Mouse (Mus musculus) midbrain, embryonic 13.5 days (tissue): Measurements from ENCODE around the gene Ttll11. TPM values are rescaled to one million over a fixed set of nuclear protein-coding genes. Genes with fewer than 3 reads are reported as not detected.

ENCODE experiments used
- ATAC-seq: fragments of 200-750 bp; cut with Nextera tagmentation; 2 replicates; pipeline ENCODE4 v1.8.0; 2017; ENCODE audit warnings: mild to moderate bottlenecking, moderate TSS enrichment, moderate library complexity
- H3K27ac ChIP-seq: fragments of 300-500 bp; sonication (generic); 2 replicates; pipeline ENCODE4 v1.5.1; 2015; ENCODE audit warnings: inconsistent platforms, mild to moderate bottlenecking, moderate library complexity
- H3K27me3 ChIP-seq: fragments of 300-500 bp; sonication (generic); 2 replicates; pipeline ENCODE4 v1.6.1; 2015; ENCODE audit warnings: mild to moderate bottlenecking, inconsistent platforms
- H3K36me3 ChIP-seq: fragments of 300-500 bp; sonication (generic); 2 replicates; pipeline ENCODE4 v1.6.1; 2015; ENCODE audit warnings: mild to moderate bottlenecking, inconsistent platforms
- H3K4me1 ChIP-seq: fragments of 300-500 bp; sonication (generic); replicated peaks from 2 replicates; pipeline ENCODE4 v1.6.1; 2015; ENCODE audit warnings: inconsistent platforms
- H3K4me2 ChIP-seq: fragments of 300-500 bp; sonication (generic); replicated peaks from 2 replicates; pipeline ENCODE4 v1.6.1; 2015; ENCODE audit warnings: moderate library complexity, mild to moderate bottlenecking, inconsistent platforms
- H3K4me3 ChIP-seq: fragments of 300-500 bp; sonication (generic); replicated peaks from 2 replicates; pipeline ENCODE4 v1.5.1; 2015; ENCODE audit warnings: mild to moderate bottlenecking, inconsistent platforms
- H3K9ac ChIP-seq: fragments of 300-500 bp; sonication (generic); replicated peaks from 2 replicates; pipeline ENCODE4 v1.6.1; 2015; ENCODE audit warnings: mild to moderate bottlenecking, inconsistent platforms
- H3K9me3 ChIP-seq: fragments of 300-500 bp; sonication (generic); 2 replicates; pipeline ENCODE4 v1.6.1; 2016; ENCODE audit warnings: mild to moderate bottlenecking, inconsistent platforms
- WGBS: fragments of 180-500 bp; shearing (Covaris S2); methylation state at CpG from one replicate; pipeline ENCODE4 v1.1.7; 2015; 5-methylcytosine and 5-hydroxymethylcytosine counted together
- polyA plus RNA-seq: library from polyadenylated mRNA; unstranded; fragments of >200 nt; fragmentation: Nextera tagmentation; extraction: Ambion mirVana; gene quantifications from 2 replicates; pipeline ENCODE4 v1.2.1, GENCODE M21; 2015

Ttll11 gene
- polyA plus RNA-seq, 1 experiment from 2014 or later: 4.3 TPM

- no peaks in the 10 kb centered on the region for H3K36me3 ChIP-seq
- H3K4me1 ChIP-seq: no peaks in the 10 kb centered on the region
- H3K27ac ChIP-seq: no peak overlapping the region
- H3K27me3 ChIP-seq: no peaks in the 10 kb centered on the region
- no peak for ATAC-seq
- no peak overlapping the region for H3K4me2 ChIP-seq
- 77% methylated on average over 6 of the region's 6 CpGs for WGBS
- H3K9ac ChIP-seq: no peak overlapping the region
- no peaks in the 10 kb centered on the region for H3K9me3 ChIP-seq
- H3K4me3 ChIP-seq: no peak overlapping the region
Measured at GRCm38 (mm10) chr2:35799073-35799472, 180.6 kb downstream of the Ttll11 start.

- 85% methylated on average over 8 of the region's 8 CpGs for WGBS
- Histone ChIP-seq H3K27me3 (no peaks in the 10 kb centered on the region), H3K9me3 (no peaks in the 10 kb centered on the region), H3K4me2 (no peak overlapping the region), H3K36me3 (no peaks in the 10 kb centered on the region), H3K4me3 (no peak overlapping the region), H3K9ac (no peak overlapping the region), H3K27ac (no peak overlapping the region), H3K4me1 (no peaks in the 10 kb centered on the region)
- ATAC-seq: no peak
Measured at GRCm38 (mm10) chr2:35797998-35798397, 181.7 kb downstream of the Ttll11 start.

GRCm38 (mm10) chr2:35789362-35790326, 190.1 kb downstream of the Ttll11 start:
- peaks cover 6% of the 10 kb centered on the region; the same call in 1 of the 2 replicates for H3K4me1 ChIP-seq
- no peak overlapping the region for H3K27ac ChIP-seq
- no peak overlapping the region for H3K4me2 ChIP-seq
- H3K27me3 ChIP-seq: 0 out of 2 replicates have a peak, but pooled peaks cover 2% of the 10 kb centered on the region
- no peaks in the 10 kb centered on the region for H3K36me3 ChIP-seq
- no peak overlapping the region for H3K9ac ChIP-seq
- H3K9me3 ChIP-seq: no peaks in the 10 kb centered on the region
- no peak overlapping the region for H3K4me3 ChIP-seq
- WGBS: 80% methylated on average over 27 of the region's 27 CpGs
- no peak for ATAC-seq

GRCm38 (mm10) chr2:35785877-35786276, 193.8 kb downstream of the Ttll11 start:
- Histone ChIP-seq H3K4me2 (no peak overlapping the region), H3K9ac (no peak overlapping the region), H3K36me3 (no peaks in the 10 kb centered on the region), H3K9me3 (no peaks in the 10 kb centered on the region), H3K27ac (no peak overlapping the region), H3K27me3 (0 out of 2 replicates have a peak, but pooled peaks cover 2% of the 10 kb centered on the region), H3K4me3 (no peak overlapping the region), H3K4me1 (peaks cover 14% of the 10 kb centered on the region)
- 90% methylated on average over 7 of the region's 7 CpGs for WGBS
- no peak for ATAC-seq

- peak; percentile 40; the same call in 1 of the 2 replicates for ATAC-seq
- 53% methylated on average over 10 of the region's 10 CpGs for WGBS
Measured at GRCm38 (mm10) chr2:35783368-35783767, 196.3 kb downstream of the Ttll11 start.

GRCm38 (mm10) chr2:35779266-35779665, 200.4 kb downstream of the Ttll11 start:
- no peak for ATAC-seq
- H3K36me3 ChIP-seq: no peaks in the 10 kb centered on the region
- WGBS: 82% methylated on average over 5 of the region's 5 CpGs
- H3K9me3 ChIP-seq: no peaks in the 10 kb centered on the region
- no peak overlapping the region for H3K27ac ChIP-seq
- no peak overlapping the region for H3K9ac ChIP-seq
- H3K4me1 ChIP-seq: peaks cover 7% of the 10 kb centered on the region
- no peak overlapping the region for H3K4me3 ChIP-seq
- no peak overlapping the region for H3K4me2 ChIP-seq
- H3K27me3 ChIP-seq: no peaks in the 10 kb centered on the region

More at GRCm38 (mm10) chr2:35783368-35783767, 196.3 kb downstream of the Ttll11 start:
- Histone ChIP-seq H3K4me3 (no peak overlapping the region), H3K9me3 (no peaks in the 10 kb centered on the region), H3K4me1 (peaks cover 8% of the 10 kb centered on the region), H3K27me3 (0 out of 2 replicates have a peak, but pooled peaks cover 2% of the 10 kb centered on the region), H3K4me2 (no peak overlapping the region), H3K27ac (no peak overlapping the region), H3K36me3 (no peaks in the 10 kb centered on the region), H3K9ac (no peak overlapping the region)

GRCm38 (mm10) chr2:35776935-35777334, 202.8 kb downstream of the Ttll11 start:
- no peaks in the 10 kb centered on the region for H3K36me3 ChIP-seq
- no peak overlapping the region for H3K9ac ChIP-seq
- 90% methylated on average over 9 of the region's 9 CpGs for WGBS
- H3K4me3 ChIP-seq: no peak overlapping the region
- no peak for ATAC-seq
- H3K27ac ChIP-seq: no peak overlapping the region
- no peak overlapping the region for H3K4me2 ChIP-seq
- no peaks in the 10 kb centered on the region for H3K9me3 ChIP-seq
- H3K4me1 ChIP-seq: peaks cover 2% of the 10 kb centered on the region; the same call in 1 of the 2 replicates
- H3K27me3 ChIP-seq: no peaks in the 10 kb centered on the region

- H3K4me1 ChIP-seq: no peaks in the 10 kb centered on the region
- H3K36me3 ChIP-seq: no peaks in the 10 kb centered on the region
- H3K4me2 ChIP-seq: no peak overlapping the region
- ATAC-seq: no peak
- no peaks in the 10 kb centered on the region for H3K9me3 ChIP-seq
- H3K27ac ChIP-seq: no peak overlapping the region
- 63% methylated on average over 5 of the region's 5 CpGs for WGBS
- no peak overlapping the region for H3K9ac ChIP-seq
- H3K4me3 ChIP-seq: no peak overlapping the region
- H3K27me3 ChIP-seq: no peaks in the 10 kb centered on the region
Measured at GRCm38 (mm10) chr2:35775651-35776055, 204.1 kb downstream of the Ttll11 start.

- Histone ChIP-seq H3K27me3 (0 out of 2 replicates have a peak, but pooled peaks cover 4% of the 10 kb centered on the region), H3K27ac (no peak overlapping the region), H3K4me1 (peaks cover 18% of the 10 kb centered on the region), H3K9me3 (no peaks in the 10 kb centered on the region), H3K4me3 (no peak overlapping the region), H3K4me2 (no peak overlapping the region), H3K9ac (no peak overlapping the region), H3K36me3 (no peaks in the 10 kb centered on the region)
- ATAC-seq: no peak
- WGBS: 84% methylated on average over 2 of the region's 2 CpGs
Measured at GRCm38 (mm10) chr2:35770541-35770940, 209.2 kb downstream of the Ttll11 start.

- H3K9ac ChIP-seq: no peak overlapping the region
- no peaks in the 10 kb centered on the region for H3K36me3 ChIP-seq
- ATAC-seq: no peak
- H3K27me3 ChIP-seq: 0 out of 2 replicates have a peak, but pooled peaks cover 4% of the 10 kb centered on the region
- no peak overlapping the region for H3K4me2 ChIP-seq
- H3K9me3 ChIP-seq: no peaks in the 10 kb centered on the region
- H3K4me1 ChIP-seq: peaks cover 18% of the 10 kb centered on the region
- no peak overlapping the region for H3K27ac ChIP-seq
- H3K4me3 ChIP-seq: no peak overlapping the region
- WGBS: 88% methylated on average over 12 of the region's 12 CpGs
Measured at GRCm38 (mm10) chr2:35769398-35769797, 210.3 kb downstream of the Ttll11 start.

GRCm38 (mm10) chr2:35768538-35769238, 211.0 kb downstream of the Ttll11 start:
- Histone ChIP-seq H3K9me3 (no peaks in the 10 kb centered on the region), H3K36me3 (no peaks in the 10 kb centered on the region), H3K27me3 (0 out of 2 replicates have a peak, but pooled peaks cover 4% of the 10 kb centered on the region), H3K27ac (no peak overlapping the region), H3K9ac (no peak overlapping the region), H3K4me2 (no peak overlapping the region), H3K4me1 (peaks cover 18% of the 10 kb centered on the region), H3K4me3 (no peak overlapping the region)
- 50% methylated on average over 4 of the region's 4 CpGs for WGBS
- no peak; the same call in 1 of the 2 replicates for ATAC-seq
